Mouse (Mus musculus): ENCODE measurements at regions not wholly inside any gene's neighbourhood (a gene's known extent, or its start where the extent isn't known, plus 50 kb on each side); places are given as distances from the start of the nearest gene placed in this dataset.
A peak's percentile ranks its signal among the peaks of the same experiment; 100 is the strongest.

GRCm38 (mm10) chr13:101025488-101025887 lies 192.3 kb upstream of the Slc30a5 start:
- DNase-seq (ENCODE audit: low spot score in 2 of 2), result no peak

- no peak for DNase-seq (ENCODE audit: low spot score in 2 of 2)
These were observed 191.7 kb upstream of the Slc30a5 start for GRCm38 (mm10) chr13:101024971-101025370.

- no peak for DNase-seq (ENCODE audit: low spot score in 2 of 2)
These were observed 186.0 kb upstream of the Slc30a5 start for GRCm38 (mm10) chr13:101019272-101019676.

GRCm38 (mm10) chr13:101017041-101017440 lies 183.8 kb upstream of the Slc30a5 start:
- no peak for DNase-seq (ENCODE audit: low spot score in 2 of 2)

GRCm38 (mm10) chr13:101016181-101016580 lies 183.0 kb upstream of the Slc30a5 start:
- no peak for DNase-seq (ENCODE audit: low spot score in 2 of 2)

GRCm38 (mm10) chr13:101015435-101015834 lies 182.2 kb upstream of the Slc30a5 start:
- no peak for DNase-seq (ENCODE audit: low spot score in 2 of 2)

GRCm38 (mm10) chr13:101013604-101014003 lies 180.4 kb upstream of the Slc30a5 start:
- no peak for DNase-seq (ENCODE audit: low spot score in 2 of 2)

- no peak for DNase-seq (ENCODE audit: low spot score in 2 of 2)
These were observed 157.4 kb upstream of the Slc30a5 start for GRCm38 (mm10) chr13:100990646-100991045.

GRCm38 (mm10) chr13:100988671-100989531 lies 155.7 kb upstream of the Slc30a5 start:
- DNase-seq (ENCODE audit: low spot score in 2 of 2), result no peak

GRCm38 (mm10) chr13:100988116-100988515 lies 154.9 kb upstream of the Slc30a5 start:
- no peak for DNase-seq (ENCODE audit: low spot score in 2 of 2)

GRCm38 (mm10) chr13:100975741-100976140 lies 142.5 kb upstream of the Slc30a5 start:
- DNase-seq (ENCODE audit: low spot score in 2 of 2), result no peak

GRCm38 (mm10) chr13:100971080-100972017 lies 138.1 kb upstream of the Slc30a5 start:
- no peak for DNase-seq (ENCODE audit: low spot score in 2 of 2)

GRCm38 (mm10) chr13:100962811-100963540 lies 129.7 kb upstream of the Slc30a5 start:
- no peak for DNase-seq (ENCODE audit: low spot score in 2 of 2)

- DNase-seq (ENCODE audit: low spot score in 2 of 2), result no peak
These were observed 121.5 kb upstream of the Slc30a5 start for GRCm38 (mm10) chr13:100954598-100955251.

GRCm38 (mm10) chr13:100954106-100954505 lies 120.9 kb upstream of the Slc30a5 start:
- DNase-seq (ENCODE audit: low spot score in 2 of 2), result no peak

GRCm38 (mm10) chr13:100951185-100951508 lies 117.9 kb upstream of the Slc30a5 start:
- DNase-seq (ENCODE audit: low spot score in 2 of 2), result no peak

- DNase-seq (ENCODE audit: low spot score in 2 of 2), result no peak
These were observed 117.3 kb upstream of the Slc30a5 start for GRCm38 (mm10) chr13:100950348-100951184.

GRCm38 (mm10) chr13:100943206-100943848 lies 110.1 kb upstream of the Slc30a5 start:
- DNase-seq (ENCODE audit: low spot score in 2 of 2), result no peak

GRCm38 (mm10) chr13:100940791-100941190 lies 107.6 kb upstream of the Slc30a5 start:
- no peak for DNase-seq (ENCODE audit: low spot score in 2 of 2)

GRCm38 (mm10) chr13:100939677-100940076 lies 106.5 kb upstream of the Slc30a5 start:
- peak in 1 of 2 experiments; percentile 38 for DNase-seq (ENCODE audit: low spot score in 2 of 2)

Measured in cerebellum, postnatal 4 days (tissue).